Mouse (Mus musculus): Measurements from ENCODE around the gene Sv2a.
"Not testable (repeated sequence)": the region's sequence is repeated elsewhere in the genome, so short reads cannot be mapped to it uniquely, and the experiment has no call there.

The Sv2a gene

DNA sequence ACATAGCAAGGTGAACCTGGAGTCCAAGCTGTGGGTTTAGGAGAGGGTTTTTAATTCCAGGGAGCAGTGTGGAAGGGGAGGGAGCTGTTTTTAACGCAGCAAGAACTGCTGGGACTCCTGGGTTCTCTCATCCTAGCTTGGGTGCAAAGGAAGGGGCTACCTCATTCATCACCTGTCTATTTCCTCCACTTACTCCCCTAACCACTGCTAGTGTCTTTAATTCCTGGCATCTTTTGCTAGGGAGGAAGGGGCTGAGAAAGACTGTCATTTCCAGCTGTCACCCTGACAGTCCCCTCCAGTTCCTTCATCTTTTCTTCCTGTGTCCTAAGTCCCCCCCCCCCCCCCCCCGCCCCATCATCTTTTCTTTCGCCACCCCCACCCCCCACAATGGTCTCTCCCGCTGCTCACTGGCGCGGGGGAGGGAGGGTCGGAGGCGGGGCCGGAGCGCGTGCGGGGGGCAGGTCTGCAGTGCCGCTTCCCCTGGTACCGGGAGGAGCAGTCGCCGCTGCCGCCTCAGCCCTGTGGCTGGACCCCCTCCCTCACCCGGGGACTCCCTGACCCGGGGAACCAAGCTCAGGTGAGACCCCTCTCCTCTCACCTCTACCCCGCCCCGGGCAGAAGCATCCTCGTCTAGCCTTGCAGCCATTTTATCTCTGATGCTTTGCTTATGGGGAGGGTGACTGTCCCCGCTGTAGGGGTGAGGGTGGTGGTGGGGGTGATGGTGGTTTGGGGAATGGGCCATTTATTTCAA, at the start of gene Sv2a:
Gene Sv2a (plus strand): TSS at position 425 of the 751 bp plus-strand sequence.
- DNase-seq, result peak; percentile 79

DNA sequence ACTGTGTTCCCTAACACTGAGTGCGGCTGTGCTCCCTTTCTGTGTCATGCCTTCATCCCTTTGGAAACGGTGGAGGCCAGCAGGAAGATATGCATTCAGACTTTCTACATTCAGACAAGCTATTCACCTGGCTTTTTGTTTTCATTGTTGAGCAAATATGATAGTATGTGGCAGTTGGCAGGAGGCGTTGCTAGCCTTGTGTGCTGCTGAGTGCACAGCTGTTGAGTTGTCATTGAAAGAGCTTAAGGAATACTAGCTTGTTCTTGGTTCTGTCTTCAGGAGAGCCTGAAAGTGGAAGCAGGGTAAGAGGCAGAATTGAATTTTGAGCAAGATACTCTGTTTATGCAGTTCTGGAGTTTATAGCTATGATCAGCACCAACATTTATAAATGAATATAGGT, 48.5 kb upstream of the Sv2a start:
- DNase-seq, result no peak

DNA sequence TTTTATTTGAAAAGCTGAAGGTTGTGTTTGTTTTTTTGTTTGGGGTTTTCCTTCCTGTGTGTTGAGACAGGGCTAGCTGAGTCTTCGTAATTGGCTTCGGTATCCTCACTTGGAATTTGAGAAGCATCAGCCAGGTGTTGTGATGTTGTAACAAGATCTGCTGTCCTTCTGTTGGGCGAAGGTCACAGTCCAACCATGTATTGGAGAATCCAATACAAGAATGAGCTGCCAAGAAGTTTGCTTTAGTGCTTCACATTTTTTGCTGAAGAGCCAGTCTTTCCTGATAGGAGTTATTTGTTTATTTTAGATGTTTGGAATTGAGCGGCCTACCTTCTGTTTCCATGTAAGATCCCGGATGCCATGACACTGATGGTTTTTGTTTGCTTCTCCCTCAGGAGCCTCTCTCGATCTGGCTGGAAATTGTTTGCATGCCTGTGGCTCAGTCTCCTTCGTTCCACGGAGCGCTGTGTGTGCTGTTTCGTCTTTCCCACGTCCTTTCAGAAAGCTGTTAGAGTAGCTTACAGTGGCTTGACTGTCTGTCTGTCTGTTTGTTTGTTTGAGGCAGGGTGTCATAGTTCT, 47.5 kb upstream of the Sv2a start:
- no peak for DNase-seq

DNA sequence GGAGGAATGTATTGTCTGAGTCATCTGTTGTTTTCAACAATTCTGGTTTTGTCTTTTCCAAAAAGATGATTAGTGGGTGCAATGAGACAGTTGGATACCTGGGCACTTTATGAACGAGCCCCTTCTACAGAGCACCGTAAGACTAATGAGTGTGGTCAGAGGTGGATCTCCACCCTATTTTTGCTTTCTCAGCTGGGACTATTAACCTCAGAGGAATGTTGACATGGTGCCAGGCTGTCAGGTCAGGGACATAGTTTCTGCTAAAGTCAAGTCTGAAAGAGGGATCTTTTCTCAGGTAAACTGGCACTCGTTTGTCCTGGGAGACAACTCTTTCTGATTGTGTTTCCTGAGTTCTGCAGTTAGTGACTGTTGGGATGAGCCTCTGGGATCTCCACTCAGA, 45.9 kb upstream of the Sv2a start:
- no peak for DNase-seq

DNA sequence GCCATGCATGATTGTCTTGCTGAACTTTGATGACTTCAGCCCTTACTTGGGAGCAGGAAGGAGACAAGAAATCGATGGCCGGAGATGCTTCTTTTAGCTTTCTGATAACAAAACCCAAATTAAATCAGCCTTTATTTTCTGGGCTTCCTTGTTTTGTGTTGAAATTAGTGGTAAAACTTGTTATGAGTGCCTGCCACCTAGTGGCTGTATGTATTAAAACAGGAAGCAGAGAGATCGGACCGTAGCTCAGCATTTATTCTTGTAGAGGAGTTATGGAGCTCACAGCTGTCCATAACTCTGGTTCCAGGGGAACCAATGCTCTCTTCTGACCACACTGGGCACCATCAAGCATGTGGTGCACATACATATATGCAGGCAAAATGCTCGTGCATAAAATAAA, 33.0 kb upstream of the Sv2a start:
- peak; percentile 59 for DNase-seq

DNA sequence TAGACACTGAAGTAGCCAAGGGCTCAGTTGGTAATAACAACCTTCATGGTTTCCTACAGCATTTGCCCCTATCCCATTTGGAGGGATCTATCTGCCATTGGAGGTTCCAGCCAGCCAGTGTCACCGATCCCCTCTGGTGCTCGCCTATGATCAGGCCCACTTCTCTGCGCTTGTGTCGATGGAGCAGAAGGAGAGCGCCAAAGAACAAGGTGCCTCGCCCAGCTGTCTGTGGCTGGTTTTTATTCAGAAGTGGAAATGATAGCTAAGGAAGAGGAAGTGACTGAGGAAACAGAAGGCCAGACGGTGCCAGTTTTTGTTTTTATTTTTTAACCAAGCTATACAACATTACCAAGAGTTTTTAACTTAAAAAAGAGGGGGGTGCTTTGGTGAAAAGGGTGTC, 29.1 kb upstream of the Sv2a start:
- DNase-seq, result no peak

DNA sequence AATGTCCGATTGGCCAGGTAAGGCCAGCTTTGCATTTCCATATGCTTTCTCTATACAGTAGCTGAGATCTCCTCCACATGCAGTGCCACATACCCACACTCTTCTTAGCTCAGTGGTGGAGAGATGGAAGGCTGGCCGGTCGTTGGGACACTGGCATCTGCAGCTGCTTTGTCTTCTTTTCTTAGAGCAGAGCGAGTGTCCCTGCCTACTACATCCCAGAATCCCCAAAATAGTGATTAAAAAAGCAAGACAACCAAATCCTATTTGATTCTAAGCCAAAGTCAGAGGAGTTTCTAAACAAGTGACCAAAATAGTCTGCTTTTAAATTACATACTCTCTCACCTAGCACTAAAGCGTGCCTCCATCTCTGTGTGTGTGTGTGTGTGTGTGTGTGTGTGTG, 28.3 kb upstream of the Sv2a start:
- DNase-seq, result peak; percentile 41

DNA sequence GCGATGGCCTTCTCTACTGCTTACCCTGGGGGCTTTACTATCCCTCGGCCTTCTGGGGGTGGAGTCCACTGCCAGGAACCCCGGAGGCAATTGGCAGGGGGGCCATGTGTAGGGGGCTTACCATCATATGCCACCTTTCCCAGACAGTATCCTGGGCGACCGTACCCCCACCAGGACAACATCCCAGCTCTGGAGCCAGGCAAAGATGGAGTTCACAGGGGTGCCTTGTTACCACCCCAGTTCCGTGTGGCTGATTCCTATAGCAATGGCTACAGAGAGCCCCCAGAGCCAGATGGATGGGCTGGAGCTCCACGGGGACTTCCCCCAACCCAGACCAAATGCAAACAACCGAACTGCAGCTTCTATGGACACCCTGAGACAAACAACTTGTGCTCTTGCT, 25.4 kb upstream of the Sv2a start:
- no peak for DNase-seq

DNA sequence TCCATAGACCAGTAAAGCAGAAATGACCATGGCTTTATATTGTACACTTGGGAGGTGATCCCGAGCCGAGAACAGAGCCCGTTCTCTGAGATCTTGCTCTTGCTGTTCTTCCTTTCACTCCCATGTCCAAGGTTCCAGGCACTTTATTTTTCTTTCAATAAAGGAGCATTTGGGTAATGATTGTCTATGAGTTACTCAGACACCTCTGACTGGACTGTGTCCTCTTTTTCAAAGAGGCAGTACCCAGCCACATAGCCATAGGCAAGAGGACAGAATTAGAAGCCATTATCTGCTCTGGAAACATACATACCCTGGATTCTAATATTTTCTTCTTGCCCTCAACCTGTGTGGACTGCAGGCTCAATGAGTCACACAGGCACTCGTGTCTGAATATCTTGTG, 21.1 kb upstream of the Sv2a start:
- DNase-seq, result no peak

DNA sequence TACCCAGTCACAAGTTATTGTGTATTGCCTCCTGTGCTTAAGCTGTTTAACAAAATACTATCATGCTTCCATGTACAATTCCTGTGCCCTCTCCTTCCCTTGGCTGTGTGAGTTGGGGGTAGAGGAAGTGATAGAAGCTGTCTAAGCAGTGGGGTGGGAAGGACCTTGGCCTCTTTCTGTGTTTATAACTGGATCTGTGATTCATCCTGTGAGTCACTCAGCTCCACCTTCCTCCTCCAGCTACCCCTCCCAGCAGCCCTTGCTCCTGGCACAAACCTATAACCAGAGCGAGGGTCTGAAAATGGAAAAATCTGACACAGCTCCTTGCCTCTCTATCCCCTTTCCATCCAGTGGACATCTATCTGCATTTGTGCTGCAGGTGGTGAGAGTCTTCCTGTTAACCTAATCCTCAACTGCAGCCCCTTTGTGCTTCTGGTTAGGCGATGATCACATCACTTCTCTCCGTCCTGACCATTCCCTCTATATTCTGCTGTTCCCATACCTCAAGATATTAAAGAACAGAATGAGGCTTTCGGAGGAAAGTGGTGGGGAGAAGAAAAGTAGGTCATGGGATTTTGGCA, 20.6 kb upstream of the Sv2a start:
- peak; percentile 84 for DNase-seq

DNA sequence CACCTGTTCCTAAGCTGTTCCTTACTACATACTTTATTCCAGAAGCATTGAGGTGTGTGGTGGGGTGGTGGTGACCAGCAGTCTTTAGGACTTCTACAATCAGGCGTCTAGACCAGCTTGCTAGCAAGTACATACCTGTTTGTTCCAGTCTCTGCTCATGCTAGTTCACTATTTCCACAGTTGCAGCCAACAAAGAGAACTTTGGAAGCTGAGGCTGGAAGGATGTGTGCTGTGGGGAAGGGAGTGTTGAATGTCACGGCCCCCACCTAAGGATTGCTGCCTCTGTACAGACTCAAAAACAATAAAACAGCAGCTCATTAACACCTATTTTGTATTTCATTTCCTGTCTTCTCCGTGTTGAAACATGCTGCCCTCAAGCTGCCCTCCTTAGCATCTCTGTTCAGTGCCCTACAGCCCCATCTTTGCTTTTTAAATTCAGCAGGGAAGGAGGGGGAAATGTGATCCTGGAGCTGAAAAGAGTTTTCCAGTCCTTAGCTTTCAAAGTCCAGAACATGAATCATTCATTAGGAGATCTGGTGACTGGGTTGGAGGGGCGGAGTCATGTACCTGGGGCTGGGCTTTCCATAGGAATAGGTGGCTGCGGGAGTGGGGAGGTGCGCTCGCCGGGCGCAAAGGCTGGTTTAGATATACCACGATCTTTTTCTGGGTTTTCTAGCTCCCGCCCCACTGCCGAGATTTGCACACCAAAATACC, 20.0 kb upstream of the Sv2a start:
- peak; percentile 81 for DNase-seq

DNA sequence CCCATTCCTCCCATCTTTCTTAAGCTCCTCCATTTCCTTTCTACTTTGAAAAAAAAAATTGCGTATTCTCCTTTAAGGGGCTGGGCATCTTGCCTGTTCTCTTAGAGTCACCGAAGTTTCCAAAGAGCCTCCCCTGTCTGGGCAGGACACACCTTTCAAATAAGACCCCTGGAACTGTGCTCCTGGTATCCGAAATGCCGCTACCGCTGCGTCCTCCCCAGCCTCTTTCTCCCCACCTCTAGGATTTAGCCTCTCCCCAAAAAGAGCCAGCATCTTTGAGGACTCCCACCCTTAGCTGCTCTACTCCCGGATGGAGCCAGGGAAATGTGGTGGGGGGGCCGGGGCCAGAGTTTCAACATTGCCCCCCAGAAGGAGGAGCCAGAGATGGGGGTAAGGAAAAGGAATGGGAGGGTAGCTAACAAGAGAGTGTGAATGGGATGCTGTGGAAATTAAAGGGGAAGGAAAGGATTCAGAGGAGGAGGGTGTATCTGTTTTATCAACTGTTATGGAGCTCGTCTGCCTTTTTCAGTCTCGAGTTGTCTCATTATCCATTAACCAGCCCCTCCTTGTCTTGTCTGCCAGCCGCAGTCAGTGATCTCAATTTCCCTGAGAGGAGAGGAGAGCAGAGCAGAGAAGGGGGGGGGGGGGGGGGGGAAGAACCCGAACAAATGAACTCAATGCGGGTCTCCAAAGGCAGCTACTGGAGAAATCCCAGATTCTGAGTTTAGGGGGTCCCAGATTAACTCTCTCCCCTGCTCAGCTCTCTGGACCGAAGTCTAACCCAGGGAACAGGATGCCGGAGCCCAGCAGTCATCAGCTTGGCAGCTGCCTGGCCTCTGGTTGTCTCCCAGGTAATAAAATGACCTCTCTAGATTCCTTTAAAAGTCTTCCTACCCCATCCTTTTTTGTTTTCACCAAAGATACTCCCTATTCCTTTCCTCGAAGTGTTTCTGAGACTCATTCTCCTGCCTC, 18.8 kb upstream of the Sv2a start, which contains the start of gene Mtmr11:
Gene Mtmr11 (plus strand): TSS at position 136 of the 972 bp plus-strand sequence.
- DNase-seq, result no peak

DNA sequence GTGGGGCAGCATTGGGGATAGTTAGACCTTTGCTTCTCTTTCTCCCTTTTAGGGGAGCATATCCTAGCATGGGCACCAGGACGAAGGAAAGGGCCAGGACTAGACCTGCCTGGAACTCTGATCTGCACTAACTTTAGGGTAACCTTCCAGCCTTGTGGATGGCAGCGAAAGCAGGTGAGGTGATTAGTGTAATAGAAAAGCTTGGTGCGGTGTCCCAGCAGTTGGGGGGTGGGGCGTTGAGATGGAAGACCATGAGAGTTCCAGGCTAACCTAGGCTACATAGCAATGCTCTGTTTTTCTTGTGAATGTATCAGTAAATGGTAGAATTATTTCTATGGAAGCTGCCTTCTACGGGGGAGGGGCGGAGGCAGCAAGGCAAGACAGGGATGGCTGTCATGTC, 17.9 kb upstream of the Sv2a start:
- no peak for DNase-seq

DNA sequence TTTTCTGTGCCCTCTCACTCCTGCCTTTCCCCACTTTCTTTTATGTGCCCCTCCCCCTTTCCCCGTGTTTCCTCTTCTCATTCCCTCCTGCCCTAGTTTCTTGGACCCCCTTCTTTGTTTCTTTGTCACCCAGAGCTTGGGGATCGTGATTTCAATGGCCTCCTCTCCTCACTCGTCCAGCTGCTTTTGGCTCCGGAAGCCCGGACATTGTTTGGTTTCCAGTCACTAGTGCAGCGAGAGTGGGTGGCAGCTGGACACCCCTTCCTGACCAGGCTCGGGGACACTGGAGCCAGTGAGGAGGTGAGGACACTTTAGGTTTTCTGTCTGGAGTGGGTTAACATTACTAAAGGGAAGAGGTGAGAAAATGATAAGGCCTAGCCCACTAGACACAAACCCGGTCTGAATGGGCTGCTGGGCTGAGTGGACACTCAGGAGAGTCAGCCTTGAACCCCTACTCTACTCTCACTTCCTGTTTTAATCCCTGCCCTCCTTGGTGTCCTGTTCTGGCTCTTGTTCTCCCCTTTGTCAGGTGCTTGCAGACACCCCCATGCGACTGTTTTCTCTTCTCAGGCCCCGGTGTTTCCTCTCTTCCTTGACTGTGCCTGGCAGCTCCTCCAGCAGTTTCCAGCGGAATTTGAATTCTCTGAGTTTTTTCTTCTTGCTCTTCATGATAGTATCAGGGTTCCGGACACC, 12.3 kb upstream of the Sv2a start:
- DNase-seq, result no peak

DNA sequence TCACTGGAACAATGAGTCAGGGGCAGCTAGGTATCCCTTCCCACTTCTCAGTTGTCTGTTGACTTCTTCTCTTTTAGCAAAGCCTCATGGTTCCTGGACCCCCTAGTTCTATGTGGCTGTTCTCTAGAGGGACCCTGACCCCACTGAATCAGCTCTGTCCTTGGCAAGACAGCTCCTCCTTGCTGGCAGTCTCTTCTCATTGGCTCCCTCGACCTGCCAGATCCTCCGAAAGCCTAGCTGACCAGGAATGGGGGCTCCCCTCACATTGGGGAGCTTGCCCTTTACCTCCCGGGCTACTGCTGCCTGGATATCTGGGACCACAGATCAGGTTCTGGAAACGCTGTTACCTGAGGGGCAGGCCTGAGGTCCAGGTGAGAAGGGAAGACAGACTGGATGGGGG, 10.7 kb upstream of the Sv2a start:
- no peak for DNase-seq

DNA sequence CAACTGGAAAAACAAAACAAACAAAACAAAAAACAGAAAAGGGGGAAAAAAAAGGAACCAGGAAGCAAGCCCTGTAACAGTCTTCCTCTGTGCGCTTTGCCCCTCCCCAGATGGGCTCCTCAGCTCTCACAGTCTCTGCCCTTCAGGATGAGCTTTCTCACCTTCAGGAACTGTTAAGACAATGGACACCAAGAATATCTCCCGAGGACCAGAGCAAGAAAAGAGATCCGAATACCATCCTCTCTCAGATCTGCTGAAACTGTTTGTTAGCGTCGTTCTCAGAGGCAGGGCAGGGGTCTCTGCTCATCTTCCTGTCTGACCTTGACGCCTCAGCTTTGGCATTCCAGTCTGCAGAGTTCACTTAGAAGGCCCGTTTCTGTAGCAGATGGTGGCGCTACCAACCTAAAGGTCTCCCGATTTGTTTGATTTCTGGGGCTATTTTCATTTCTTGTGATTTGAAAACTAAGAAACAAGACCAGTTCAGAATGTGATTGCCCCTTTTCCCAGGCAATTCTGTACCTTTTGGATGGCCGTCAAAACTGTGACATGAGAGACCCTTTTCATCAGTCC, 9.9 kb upstream of the Sv2a start:
- no peak for DNase-seq

DNA sequence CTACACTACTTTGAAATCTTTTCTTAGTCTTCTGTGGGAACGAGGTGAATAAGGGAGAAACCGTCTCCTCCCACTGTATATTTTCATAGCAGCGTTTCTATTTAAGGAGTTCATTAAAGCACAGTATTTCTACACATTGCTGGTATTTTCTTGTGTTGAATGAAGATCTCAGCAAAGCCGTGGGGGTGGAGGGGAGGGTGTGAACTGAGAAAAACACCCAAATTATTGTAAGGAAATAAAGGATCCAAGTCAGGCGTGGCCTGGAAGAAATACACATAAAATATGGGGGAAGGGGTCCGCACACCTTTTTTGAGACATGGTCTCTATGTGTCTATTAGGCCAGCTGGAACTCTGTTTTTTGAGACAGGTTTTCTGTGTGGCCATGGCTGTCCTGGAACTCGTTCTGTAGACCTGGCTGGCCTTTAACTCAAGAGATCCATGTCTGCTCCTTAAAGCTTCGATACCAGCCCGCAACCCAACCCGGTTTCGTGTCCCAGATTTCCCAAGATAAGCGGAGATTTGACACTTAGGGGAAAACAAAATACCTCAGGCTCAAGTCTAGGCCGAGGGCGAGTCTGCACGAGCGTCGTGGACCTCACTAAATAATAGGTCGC, 9.3 kb upstream of the Sv2a start:
- no peak for DNase-seq

DNA sequence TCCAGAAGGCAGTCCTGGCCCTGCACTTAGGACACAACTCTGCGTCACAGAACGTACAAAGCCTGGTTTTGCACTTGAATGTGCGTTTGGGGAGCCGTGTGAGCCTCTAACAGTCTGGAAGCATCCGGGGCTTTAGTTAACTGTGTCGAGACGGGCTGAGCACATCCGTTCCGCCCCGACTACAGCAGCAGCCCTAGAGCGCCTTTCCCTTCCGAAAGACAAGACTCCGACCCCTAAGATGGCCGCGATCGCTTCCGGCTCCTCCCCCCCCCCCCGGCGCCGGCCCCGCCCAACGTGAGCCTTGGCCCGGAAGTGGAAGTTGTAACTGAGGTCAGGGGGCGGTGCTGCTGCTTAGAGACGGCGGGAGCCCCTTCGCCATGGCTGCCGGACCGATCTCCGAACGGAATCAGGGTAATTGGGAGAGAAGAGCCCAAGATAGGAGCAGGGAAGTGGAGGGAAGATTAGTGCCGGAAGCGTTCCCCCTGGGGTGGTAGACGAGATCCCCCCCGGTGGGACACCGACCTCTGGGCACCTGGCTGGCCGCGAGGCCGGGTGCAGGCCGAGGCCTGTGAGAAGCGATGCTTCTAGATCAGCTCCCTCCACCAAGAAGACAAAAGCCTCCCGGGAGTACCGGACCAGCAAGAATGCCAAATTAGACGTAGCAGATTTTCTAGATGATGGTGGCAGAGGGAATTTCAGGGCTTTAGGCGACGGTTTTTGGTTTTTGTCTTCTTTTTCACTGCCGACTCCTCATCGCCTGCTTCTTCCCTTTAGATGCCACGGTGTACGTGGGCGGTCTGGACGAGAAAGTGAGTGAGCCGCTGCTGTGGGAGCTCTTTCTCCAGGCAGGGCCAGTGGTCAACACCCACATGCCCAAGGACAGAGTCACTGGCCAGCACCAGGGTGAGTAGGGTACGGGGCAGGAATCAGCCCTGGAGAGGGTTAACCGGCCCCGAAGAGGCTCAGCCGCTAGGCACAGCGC, 8.5 kb upstream of the Sv2a start, which contains the start of gene Sf3b4:
Gene Sf3b4 (plus strand): TSS at position 136 of the 982 bp plus-strand sequence.
- peak; percentile 86 for DNase-seq

DNA sequence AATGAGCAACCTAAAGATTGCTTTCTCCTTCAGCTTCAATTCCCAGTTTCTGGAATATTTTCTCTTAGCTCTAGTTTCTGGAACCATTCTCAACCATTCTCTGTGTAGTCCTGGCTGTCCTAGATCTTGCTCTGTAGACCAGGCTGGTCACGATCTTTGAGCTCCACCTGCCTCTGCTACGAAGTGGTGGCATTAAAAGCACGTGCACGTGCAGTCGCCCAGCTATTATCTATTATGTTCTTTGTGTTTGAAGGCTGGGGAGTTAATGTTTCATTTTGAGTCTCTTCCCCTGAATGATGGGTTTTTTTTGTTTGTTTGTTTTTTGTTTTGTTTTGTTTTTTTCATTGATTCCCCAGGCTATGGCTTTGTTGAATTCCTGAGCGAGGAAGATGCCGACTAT, 7.8 kb upstream of the Sv2a start:
- no peak for DNase-seq

DNA sequence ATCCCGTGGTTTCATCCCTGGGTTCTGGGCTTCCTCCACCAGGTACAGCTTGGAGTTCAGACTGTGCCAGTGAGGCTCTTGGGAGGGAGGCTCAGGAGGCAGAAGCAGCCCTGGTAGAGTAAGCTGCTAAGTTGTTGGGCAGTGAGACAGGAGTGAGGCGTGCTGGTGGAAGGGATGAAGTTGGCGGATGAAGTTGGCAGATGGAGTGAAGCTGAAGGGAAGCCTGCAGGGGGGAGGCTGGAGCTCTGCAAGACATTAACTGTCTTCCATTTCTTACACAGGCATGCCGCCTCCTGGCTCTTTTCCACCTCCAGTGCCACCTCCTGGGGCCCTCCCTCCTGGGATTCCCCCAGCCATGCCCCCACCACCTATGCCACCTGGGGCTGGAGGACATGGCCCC, 6.9 kb upstream of the Sv2a start:
- DNase-seq, result not testable (repeated sequence)
